Mouse (Mus musculus): ENCODE measurements around the gene Nudt3.

Gene Nudt3

GRCm38 (mm10) chr17:27549234-27549633 is 74.1 kb downstream of the Nudt3 start:
- DNase-seq (ENCODE audit: low read depth, low spot score), result no peak

- DNase-seq (ENCODE audit: low read depth, low spot score), result no peak
Measured at GRCm38 (mm10) chr17:27547253-27547868, 75.9 kb downstream of the Nudt3 start.

- DNase-seq (ENCODE audit: low read depth, low spot score), result no peak
Measured at GRCm38 (mm10) chr17:27546574-27547085, 76.7 kb downstream of the Nudt3 start.

DNA sequence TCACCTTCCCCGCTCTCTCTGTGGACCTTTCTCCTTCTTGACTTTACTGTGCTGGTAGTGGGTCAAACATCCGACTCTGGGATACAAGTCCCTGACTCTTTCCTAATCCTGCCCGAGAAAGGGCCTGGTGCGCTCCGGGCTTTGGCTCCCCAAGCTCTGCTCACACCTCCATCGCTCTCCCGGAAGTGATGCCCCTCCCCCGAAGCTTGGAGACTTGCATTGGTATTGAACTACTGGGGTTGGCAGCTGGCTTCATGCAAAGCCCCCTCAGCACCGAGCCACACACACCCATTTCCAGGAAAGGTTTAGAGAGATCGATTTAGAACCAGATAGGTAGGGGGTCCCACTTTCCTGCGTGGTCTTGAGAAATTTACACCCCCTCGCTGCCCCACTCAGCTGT is 77.3 kb downstream of the Nudt3 start:
- no peak for DNase-seq (ENCODE audit: low read depth, low spot score)

- DNase-seq (ENCODE audit: low read depth, low spot score), result no peak
Measured at GRCm38 (mm10) chr17:27544551-27544950, 78.7 kb downstream of the Nudt3 start.

GRCm38 (mm10) chr17:27541984-27542383 is 81.3 kb downstream of the Nudt3 start:
- DNase-seq (ENCODE audit: low read depth, low spot score), result no peak

- no peak for DNase-seq (ENCODE audit: low read depth, low spot score)
Measured at GRCm38 (mm10) chr17:27541261-27541660, 82.0 kb downstream of the Nudt3 start.

GRCm38 (mm10) chr17:27534718-27535117 is 88.6 kb downstream of the Nudt3 start:
- DNase-seq (ENCODE audit: low read depth, low spot score), result peak; percentile 94

DNA sequence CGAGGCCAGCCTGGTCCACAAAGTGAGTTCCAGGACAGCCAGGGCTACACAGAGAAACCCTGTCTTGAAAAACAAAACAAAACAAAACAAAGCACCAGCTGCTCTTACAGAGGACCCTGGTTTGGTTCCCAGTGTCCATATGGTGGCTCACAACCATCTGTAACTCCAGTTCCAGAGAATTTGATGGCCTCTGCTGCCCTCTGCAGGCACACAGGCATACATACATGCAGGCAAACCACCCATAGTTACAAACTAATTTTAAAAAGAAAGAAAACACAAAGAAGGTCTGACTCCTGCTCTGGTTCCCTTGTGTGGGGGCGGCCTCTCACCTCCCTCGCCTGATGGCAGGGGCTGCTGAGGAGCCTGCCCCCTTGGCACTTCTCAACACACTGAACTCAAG is 89.9 kb downstream of the Nudt3 start:
- DNase-seq (ENCODE audit: low read depth, low spot score), result no peak

GRCm38 (mm10) chr17:27532095-27532494 is 91.2 kb downstream of the Nudt3 start:
- no peak for DNase-seq (ENCODE audit: low read depth, low spot score)

All from ZHBTc4 (cell line).